Mouse (Mus musculus) brain, adult 2 months (tissue): ENCODE measurements around the gene Srp14.
A peak's percentile ranks its signal among the peaks of the same experiment; 100 is the strongest.

ENCODE experiments used
- DNase-seq: peaks from one replicate; pipeline ENCODE4 v3.0.0; 2011; ENCODE audit warnings: low read depth, low spot score

Gene Srp14

GRCm38 (mm10) chr2:118490241-118491091 lies 11.0 kb upstream of the Srp14 start:
- peak; percentile 40 for DNase-seq

- peak; percentile 31 for DNase-seq
Measured at GRCm38 (mm10) chr2:118487806-118488205, 8.3 kb upstream of the Srp14 start.

GRCm38 (mm10) chr2:118486933-118487332 lies 7.4 kb upstream of the Srp14 start:
- peak; percentile 63 for DNase-seq

GRCm38 (mm10) chr2:118485415-118485814 lies 5.9 kb upstream of the Srp14 start:
- DNase-seq, result no peak

- DNase-seq, result peak; percentile 59
Measured at GRCm38 (mm10) chr2:118484386-118484898, 4.9 kb upstream of the Srp14 start.

GRCm38 (mm10) chr2:118483032-118483431 lies 3.5 kb upstream of the Srp14 start:
- DNase-seq, result no peak

GRCm38 (mm10) chr2:118480886-118481285 lies 1.4 kb upstream of the Srp14 start:
- no peak for DNase-seq

- no peak for DNase-seq
Measured at GRCm38 (mm10) chr2:118478833-118479549, 520 bp downstream of the Srp14 start.

- DNase-seq, result no peak
Measured at GRCm38 (mm10) chr2:118468354-118468753, 11.2 kb downstream of the Srp14 start.

GRCm38 (mm10) chr2:118466601-118467000 lies 12.9 kb downstream of the Srp14 start:
- DNase-seq, result peak; percentile 61

GRCm38 (mm10) chr2:118465894-118466293 lies 13.6 kb downstream of the Srp14 start:
- DNase-seq, result no peak

GRCm38 (mm10) chr2:118464450-118464849 lies 15.1 kb downstream of the Srp14 start:
- DNase-seq, result no peak

- peak; percentile 56 for DNase-seq
Measured at GRCm38 (mm10) chr2:118463480-118463879, 16.0 kb downstream of the Srp14 start.

GRCm38 (mm10) chr2:118461480-118462165 lies 17.9 kb downstream of the Srp14 start:
- DNase-seq, result peak; percentile 59

GRCm38 (mm10) chr2:118457463-118458261 lies 21.8 kb downstream of the Srp14 start:
- peak; percentile 91 for DNase-seq

- no peak for DNase-seq
Measured at GRCm38 (mm10) chr2:118457029-118457428, 22.5 kb downstream of the Srp14 start.

- DNase-seq, result no peak
Measured at GRCm38 (mm10) chr2:118451056-118451455, 28.5 kb downstream of the Srp14 start.

GRCm38 (mm10) chr2:118448181-118448580 lies 31.3 kb downstream of the Srp14 start:
- DNase-seq, result peak; percentile 91

GRCm38 (mm10) chr2:118445696-118446674 lies 33.5 kb downstream of the Srp14 start:
- peak; percentile 74 for DNase-seq

GRCm38 (mm10) chr2:118442723-118443122 lies 36.8 kb downstream of the Srp14 start:
- peak; percentile 52 for DNase-seq
